Mouse (Mus musculus) kidney, adult 11 months (tissue): ENCODE results near the gene Golga1.
"Not testable (repeated sequence)": the region's sequence is repeated elsewhere in the genome, so short reads cannot be mapped to it uniquely, and the experiment has no call there.

ENCODE experiments used
- DNase-seq: peaks from one replicate; pipeline ENCODE4 v3.0.0; 2022

Golga1 gene

GRCm38 (mm10) chr2:39065400-39065987, at the start of gene Golga1:
TSS of gene Golga1 (minus strand) at chr2:39065541.
- DNase-seq = peak; percentile 93

DNA sequence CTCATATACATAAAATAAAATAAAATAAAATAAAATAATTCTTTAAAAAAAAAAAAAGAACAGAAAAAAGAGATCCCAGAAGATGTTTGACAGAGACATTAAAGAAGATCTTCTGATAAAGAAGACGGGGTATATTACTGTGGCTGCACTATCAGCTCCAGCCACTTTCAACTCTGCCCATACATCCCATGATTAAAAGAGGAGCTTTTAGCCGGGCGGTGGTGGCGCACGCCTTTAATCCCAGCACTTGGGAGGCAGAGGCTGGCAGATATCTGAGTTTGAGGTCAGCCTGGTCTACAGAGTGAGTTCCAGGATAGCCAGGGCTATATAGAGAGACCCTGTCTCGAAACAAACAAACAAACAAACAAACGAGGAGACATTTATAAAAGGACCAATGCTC, 48.8 kb upstream of the Golga1 start:
- no peak for DNase-seq

GRCm38 (mm10) chr2:39110514-39110913, 45.2 kb upstream of the Golga1 start:
- DNase-seq = no peak

GRCm38 (mm10) chr2:39109712-39110111, 44.4 kb upstream of the Golga1 start:
- DNase-seq = not testable (repeated sequence)

DNA sequence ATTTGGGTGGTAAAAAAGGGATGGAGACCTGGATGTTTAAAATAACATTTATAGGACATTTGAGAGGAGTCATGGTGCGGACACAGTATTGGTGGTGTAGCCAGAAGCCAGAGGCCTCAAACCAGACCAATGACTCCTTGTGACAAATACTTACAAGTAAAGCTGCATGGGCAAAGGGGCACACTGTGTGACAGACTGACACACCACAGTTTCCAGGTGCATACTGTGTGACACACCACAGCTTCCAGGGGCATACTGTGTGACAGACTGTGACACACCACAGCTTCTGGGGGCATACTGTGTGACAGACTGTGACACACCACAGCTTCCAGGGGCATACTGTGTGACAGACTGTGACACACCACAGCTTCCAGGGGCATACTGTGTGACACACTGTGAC, 34.6 kb upstream of the Golga1 start:
- not testable (repeated sequence) for DNase-seq

- no peak for DNase-seq
These were observed 32.7 kb upstream of the Golga1 start for GRCm38 (mm10) chr2:39097993-39098392.

- no peak for DNase-seq
These were observed 26.6 kb upstream of the Golga1 start for GRCm38 (mm10) chr2:39091966-39092365.

GRCm38 (mm10) chr2:39082706-39083105, 17.4 kb upstream of the Golga1 start:
- DNase-seq = peak; percentile 6

GRCm38 (mm10) chr2:39070666-39071065, 5.3 kb upstream of the Golga1 start:
- DNase-seq = no peak

DNA sequence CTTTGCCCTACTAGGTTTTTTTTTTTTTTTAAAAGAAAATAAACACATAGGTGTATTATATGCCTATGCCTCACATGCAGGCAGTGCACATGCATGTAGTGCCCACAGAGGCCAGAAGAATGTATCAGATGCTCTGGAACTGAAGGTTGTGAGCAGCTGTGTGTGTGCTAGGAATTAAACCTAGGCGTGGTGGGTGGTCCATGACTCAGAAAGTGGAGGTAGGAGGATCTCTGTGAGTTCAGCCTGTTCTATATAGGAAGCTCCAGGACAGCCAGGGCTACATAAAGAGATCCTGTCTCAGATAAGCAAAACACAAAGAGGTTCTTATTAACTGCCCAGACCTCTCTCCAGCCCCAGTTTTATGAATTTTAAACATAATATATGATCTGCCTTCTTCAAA, 3.8 kb upstream of the Golga1 start:
- DNase-seq = no peak

DNA sequence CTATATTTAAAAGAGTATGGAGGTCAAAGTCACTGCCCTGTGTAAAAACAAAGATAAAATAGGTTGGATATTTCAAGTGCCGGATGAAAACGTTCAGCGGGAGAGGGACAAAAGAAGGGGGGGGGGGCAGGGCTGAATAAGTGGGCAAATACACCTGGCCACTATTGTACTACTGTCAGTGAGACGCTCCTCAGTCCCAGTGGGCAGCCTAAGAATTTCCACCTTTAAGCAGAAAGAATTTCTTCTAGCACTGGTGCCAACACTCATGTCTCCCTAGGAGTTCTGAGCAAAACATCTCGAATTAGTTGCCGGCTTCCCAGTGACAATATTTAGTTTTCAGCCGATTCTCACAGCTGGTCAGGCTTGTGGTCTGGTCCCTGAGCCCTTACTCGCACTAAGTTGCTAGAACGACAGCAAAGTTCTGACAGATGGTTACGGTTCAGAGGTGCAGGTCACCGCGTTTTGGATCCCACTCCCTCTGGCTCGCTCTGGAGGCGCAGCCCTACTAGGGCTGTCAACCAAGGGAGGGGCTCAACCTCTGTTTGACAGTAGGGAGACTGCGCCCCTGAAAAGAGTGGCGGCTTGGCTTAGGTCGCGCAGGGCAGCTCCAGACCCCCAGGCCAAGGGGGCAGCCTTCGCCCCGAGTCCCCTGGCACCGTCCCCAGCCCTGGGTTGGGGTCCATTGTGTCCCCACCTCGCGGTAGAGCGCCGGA, 498 bp downstream of the Golga1 start:
- no peak for DNase-seq

DNA sequence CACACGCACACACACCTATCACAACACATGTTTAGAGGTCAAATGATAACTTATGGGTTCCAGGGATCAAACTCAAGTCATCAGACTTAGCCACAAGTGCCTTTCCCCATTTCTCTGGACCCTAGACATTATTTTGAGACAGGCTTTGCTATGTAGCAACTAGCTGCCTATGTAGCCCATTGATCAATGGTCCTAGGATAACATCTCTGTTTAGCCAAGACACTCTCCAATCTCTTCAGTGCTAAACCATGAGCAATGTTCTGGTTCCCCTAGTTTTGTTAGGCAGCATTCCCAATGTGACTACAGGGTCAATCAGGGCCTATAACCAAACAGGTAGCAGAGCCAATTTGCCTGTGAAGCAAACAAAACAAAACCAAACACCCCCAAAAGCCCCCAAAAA, 16.8 kb downstream of the Golga1 start:
- DNase-seq = no peak

DNA sequence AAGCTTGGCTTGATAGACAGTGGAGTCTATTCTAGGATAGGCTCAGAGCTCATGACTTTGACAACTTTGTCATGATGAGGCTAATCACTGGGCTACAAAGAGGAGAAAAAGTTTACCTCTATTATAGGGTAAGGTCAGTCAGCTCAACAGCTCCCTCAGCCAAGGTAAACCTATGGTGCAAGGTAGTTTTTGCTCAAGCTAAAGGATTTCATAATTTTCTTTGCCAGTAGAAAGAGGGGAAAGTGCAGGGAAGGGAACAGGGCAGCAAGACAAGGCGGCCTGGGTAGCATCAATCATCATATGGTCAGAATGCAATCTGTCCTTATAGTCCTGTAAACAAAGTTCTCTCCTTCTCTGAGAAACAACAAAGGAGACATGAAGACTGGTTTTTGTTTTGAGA, 25.1 kb downstream of the Golga1 start:
- DNase-seq = no peak

DNA sequence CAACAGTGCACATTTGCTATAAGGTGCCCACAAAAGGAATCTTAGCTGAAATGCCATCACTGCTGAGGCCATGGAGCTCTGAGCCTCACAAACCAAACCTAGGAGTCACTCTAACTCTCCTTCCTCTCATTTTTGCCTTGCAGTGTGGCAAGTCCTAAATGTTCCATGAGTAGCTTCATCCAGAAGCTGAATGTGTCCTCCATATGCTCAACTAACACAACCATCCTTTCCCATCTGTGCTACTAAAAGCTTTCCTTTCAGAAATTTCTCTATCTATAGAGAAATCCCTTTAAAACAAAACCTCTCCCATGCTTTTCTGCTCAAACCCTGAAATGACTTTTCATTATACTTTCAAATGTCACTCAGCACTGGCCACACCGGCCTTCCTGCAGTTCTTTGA, 33.7 kb downstream of the Golga1 start:
- DNase-seq = no peak

DNA sequence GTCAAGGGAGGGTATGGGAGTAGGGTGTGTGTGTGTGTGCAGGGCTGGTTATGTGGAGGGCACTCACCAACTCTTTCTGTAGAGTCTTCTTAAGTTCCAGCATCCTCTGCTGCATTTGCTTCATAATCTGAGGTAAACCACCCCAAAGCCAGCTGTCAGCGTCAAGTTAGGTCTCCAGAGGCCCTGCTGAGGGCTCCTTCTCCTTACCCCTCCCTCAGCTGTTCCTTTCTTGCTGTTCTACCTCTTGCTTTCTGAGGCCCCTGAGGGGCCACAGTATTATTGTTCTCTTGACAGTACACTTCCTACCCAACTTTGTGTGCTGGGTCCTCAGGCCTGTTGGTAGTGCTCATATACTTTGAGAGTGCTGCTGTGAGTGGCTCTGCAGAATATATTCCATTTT, 45.3 kb downstream of the Golga1 start:
- no peak for DNase-seq

DNA sequence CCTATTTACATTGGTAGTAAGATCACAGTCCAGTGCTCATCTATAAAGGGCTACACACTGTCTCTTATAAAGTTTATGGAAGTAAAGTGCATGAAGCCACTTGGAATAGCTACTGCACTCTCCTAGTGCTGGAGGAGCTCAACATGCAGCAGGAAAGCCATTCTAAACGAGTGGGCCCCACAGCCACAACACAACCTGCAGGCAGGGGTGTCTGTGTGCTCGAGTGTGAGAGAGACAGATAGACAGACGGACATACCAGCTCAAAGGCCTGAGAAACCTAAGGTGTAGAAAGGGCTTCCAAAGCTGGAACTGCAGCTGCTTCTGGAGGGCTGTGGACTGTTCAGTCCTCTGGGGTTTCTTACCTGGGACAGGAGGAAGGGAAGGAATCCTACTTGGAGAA, 48.8 kb downstream of the Golga1 start:
- DNase-seq = no peak

DNA sequence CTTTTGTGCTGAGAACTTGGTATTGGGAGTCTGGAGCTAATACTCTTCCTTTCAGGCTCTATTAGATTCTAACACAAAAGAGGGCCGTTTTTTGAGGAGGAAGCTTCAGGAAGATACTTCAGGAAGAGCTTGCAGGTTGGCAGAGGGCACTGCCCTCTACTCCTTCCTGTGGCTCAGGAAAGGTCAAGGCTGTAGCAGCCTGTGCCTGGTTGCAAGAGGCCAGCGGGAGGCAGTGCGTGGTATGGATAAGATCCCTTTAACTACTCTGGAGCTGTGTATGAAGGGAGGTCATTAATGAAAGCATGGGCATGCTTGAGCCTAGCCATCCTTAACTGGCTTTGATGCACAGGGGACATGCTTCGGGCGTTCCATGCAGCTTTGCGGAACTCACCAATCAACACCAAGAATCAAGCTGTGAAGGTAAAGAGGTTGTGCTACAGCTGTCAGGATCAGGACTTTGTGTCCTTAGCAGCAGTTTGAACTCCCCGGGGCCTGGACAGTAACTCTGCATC, 52.5 kb downstream of the Golga1 start:
- DNase-seq = no peak

DNA sequence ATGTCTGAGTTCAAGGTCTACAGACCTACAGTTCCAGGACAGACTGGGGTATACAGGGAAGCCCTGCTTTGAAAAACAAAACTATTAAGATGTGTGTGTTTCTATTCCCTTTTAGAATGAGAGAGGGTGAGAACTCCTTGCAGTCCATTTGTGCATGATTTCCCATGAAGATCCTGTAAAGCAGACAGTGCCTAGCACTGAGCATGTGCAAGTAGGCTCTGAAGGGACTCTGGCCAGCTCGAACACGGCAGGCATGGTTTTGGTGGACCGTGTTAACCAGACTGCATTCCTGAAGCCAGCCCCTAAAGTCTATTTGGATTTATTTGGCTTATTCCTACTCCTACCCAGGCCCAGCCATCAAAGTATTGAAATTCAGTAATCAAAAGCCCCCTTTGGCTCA, 53.4 kb downstream of the Golga1 start:
- DNase-seq = no peak

GRCm38 (mm10) chr2:39011264-39011663, 54.1 kb downstream of the Golga1 start:
- no peak for DNase-seq

DNA sequence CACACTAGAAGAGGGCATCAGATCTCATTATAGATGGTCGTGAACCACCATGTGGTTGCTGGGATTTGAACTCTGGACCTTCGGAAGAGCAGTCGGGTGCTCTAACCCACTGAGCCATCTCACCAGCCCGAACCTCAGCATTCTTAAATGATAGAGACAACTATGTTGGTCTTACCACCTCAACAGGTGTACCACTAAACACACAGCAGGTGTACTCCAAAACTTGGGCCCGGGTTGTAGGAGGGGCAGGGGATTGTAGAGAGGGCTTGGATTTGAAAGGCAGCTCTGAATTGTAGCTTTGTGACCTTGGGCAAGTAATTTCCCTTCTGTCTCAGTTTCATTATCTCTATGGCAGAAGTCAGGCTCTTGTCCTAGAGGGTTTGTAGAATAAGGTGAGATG, 55.2 kb downstream of the Golga1 start:
- DNase-seq = not testable (repeated sequence)

GRCm38 (mm10) chr2:39008954-39009365, 56.4 kb downstream of the Golga1 start:
- DNase-seq = no peak

GRCm38 (mm10) chr2:39008350-39008851, 56.9 kb downstream of the Golga1 start:
- peak; percentile 45 for DNase-seq

- peak; percentile 91 for DNase-seq
These were observed 57.5 kb downstream of the Golga1 start for GRCm38 (mm10) chr2:39007865-39008264.

GRCm38 (mm10) chr2:39006149-39006730, 59.1 kb downstream of the Golga1 start:
- no peak for DNase-seq
